Mouse (Mus musculus): ENCODE measurements around the gene Wipf3. TPM values are rescaled to one million over a fixed set of nuclear protein-coding genes. Genes with fewer than 3 reads are reported as not detected.

Gene Wipf3
- total and polyA plus RNA-seq, 2 experiments from 2014 or later: 2.5 to 5.8 TPM

DNA sequence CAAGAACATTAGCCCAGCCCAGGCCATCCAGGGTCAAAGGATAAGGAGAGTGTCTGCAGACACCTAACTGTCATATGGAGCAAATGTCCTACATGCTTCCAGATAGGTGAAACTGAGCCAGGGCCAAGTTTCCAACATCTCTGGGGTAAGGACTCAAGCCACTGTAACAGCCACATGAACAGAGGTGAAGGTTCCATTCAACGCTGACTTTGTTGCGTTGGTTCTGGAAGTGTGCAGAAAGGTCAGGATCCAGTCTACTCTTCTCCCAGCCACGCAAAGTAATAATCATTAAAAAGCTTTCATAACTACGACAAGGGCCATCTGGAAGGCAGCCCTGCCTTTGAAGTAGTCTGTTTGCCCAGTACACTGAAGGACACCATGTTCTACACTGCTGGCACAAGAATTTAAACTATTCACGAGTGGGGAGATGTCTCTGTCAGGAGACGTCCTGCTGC is 73.3 kb downstream of the Wipf3 start:
- Histone ChIP-seq H3K9me3 (replicated peaks; ENCODE audit: control insufficient read depth, low read length) (no peaks in the 10 kb centered on the region), H3K27me3 (ENCODE audit: control insufficient read depth, insufficient read depth, low read length) (no peaks in the 10 kb centered on the region), H3K36me3 (replicated peaks; ENCODE audit: control insufficient read depth, insufficient read depth, low read length) (0 out of 2 replicates have a peak, but pooled peaks cover 3% of the 10 kb centered on the region), H3K4me2 (ENCODE audit: low read depth, low read length) (no peak overlapping the region), H3K27ac (ENCODE audit: low read depth) (peak overlapping the region; percentile 64), H3K4me3 (ENCODE audit: low read depth, low read length) (no peak overlapping the region), H3K4me1 (ENCODE audit: control insufficient read depth, insufficient read depth) (peaks cover 13% of the 10 kb centered on the region), H3K9ac (replicated peaks; ENCODE audit: low read depth, low read length) (no peak overlapping the region)
- ATAC-seq (ENCODE audit: insufficient read depth, low read depth) (peak; percentile 82), DNase-seq (ENCODE audit: low spot score) (peak; percentile 41)
- WGBS: 34% methylated on average over 6 of the region's 6 CpGs
- TF ChIP-seq EP300 (IDR thresholded peaks at IDR 0.05; ENCODE audit: low read depth): peak; percentile 89
- TF ChIP-seq CTCF (IDR thresholded peaks at IDR 0.05; ENCODE audit: low read depth): no peak

DNA sequence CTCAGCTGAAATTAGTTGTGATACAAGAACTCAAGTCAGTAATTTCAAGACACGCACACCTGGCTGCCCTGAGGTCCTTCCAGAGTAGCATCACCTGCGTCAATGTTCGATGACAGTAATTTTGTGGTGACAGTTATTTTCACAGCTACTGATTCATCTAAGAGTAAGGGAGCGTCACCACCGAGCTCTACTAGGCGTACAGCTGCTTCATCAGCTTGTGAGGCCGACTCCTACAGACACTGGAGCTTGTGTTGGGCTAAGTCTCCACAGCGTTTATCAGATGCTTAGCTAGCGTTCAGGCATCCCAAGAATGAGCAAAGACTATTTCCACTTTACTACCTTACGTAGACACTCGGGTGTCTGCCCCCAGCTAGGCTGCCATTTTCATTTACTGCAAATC is 76.9 kb downstream of the Wipf3 start:
- Histone ChIP-seq H3K4me1 (ENCODE audit: control insufficient read depth, insufficient read depth) (peaks cover 15% of the 10 kb centered on the region), H3K4me2 (ENCODE audit: low read depth, low read length) (no peak overlapping the region), H3K36me3 (replicated peaks; ENCODE audit: control insufficient read depth, insufficient read depth, low read length) (0 out of 2 replicates have a peak, but pooled peaks cover 2% of the 10 kb centered on the region), H3K27ac (ENCODE audit: low read depth) (no peak overlapping the region), H3K4me3 (ENCODE audit: low read depth, low read length) (no peak overlapping the region), H3K9me3 (replicated peaks; ENCODE audit: control insufficient read depth, low read length) (no peaks in the 10 kb centered on the region), H3K27me3 (ENCODE audit: control insufficient read depth, insufficient read depth, low read length) (no peaks in the 10 kb centered on the region), H3K9ac (replicated peaks; ENCODE audit: low read depth, low read length) (no peak overlapping the region)
- no peak for TF ChIP-seq CTCF (IDR thresholded peaks at IDR 0.05; ENCODE audit: low read depth)
- TF ChIP-seq EP300 (IDR thresholded peaks at IDR 0.05; ENCODE audit: low read depth): no peak
- WGBS: 58% methylated on average over 11 of the region's 11 CpGs
- DNase-seq (ENCODE audit: low spot score): no peak
- ATAC-seq (ENCODE audit: insufficient read depth, low read depth): no peak

DNA sequence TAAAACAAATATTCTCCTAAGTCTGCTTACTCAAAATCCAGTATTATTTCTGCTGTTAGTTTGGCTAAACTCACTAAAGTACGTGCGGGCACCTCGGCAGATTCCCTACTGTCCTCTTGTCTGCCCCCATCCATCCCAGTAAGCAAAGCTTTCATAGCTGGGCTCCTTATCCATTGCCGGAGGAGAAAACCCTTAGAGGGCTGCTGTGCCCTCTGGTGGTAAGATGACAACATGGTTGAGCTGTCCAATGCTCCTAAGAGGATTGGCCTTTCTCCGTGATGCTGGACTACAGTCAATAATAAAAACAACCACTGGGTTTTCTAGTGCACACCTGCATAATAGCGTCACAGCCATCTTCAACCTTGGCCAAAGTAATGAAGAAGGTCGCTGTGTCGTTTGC is 77.6 kb downstream of the Wipf3 start:
- H3K9ac ChIP-seq (replicated peaks; ENCODE audit: low read depth, low read length): no peak overlapping the region
- no peaks in the 10 kb centered on the region for H3K9me3 ChIP-seq (replicated peaks; ENCODE audit: control insufficient read depth, low read length)
- H3K36me3 ChIP-seq (replicated peaks; ENCODE audit: control insufficient read depth, insufficient read depth, low read length): no peaks in the 10 kb centered on the region
- H3K4me2 ChIP-seq (ENCODE audit: low read depth, low read length): no peak overlapping the region
- ATAC-seq (ENCODE audit: insufficient read depth, low read depth): peak; percentile 35; the same call in 1 of the 2 replicates
- no peaks in the 10 kb centered on the region for H3K27me3 ChIP-seq (ENCODE audit: control insufficient read depth, insufficient read depth, low read length)
- TF ChIP-seq CTCF (IDR thresholded peaks at IDR 0.05; ENCODE audit: low read depth) (peak; percentile 94), EP300 (IDR thresholded peaks at IDR 0.05; ENCODE audit: low read depth) (no peak)
- H3K4me3 ChIP-seq (ENCODE audit: low read depth, low read length): no peak overlapping the region
- WGBS: 24% methylated on average over 8 of the region's 8 CpGs
- H3K27ac ChIP-seq (ENCODE audit: low read depth): no peak overlapping the region
- peaks cover 15% of the 10 kb centered on the region for H3K4me1 ChIP-seq (ENCODE audit: control insufficient read depth, insufficient read depth)
- DNase-seq (ENCODE audit: low spot score): peak; percentile 84

DNA sequence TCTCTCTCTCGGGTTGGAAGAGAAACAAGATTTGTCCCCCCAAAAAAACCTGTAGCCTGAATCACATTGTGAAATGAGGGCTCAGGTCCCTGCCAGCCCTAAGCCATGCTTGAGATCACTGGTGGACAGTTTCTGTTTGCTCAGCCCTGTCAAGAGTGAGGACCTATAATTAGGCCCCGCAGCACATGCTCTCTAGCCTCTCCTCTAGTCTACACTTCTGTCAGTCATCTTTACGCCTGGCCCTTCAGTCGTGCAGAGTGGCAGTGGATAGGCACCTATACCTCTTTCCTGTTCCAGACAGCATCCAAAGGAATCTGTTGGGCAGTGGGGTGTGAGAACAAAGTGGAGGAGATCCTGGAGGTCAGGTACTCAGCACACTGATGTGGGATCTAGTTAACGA is 78.4 kb downstream of the Wipf3 start:
- no peaks in the 10 kb centered on the region for H3K36me3 ChIP-seq (replicated peaks; ENCODE audit: control insufficient read depth, insufficient read depth, low read length)
- no peak overlapping the region for H3K27ac ChIP-seq (ENCODE audit: low read depth)
- peak; percentile 44 for DNase-seq (ENCODE audit: low spot score)
- peak; percentile 62; the same call in 1 of the 2 replicates for ATAC-seq (ENCODE audit: insufficient read depth, low read depth)
- H3K4me2 ChIP-seq (ENCODE audit: low read depth, low read length): no peak overlapping the region
- H3K27me3 ChIP-seq (ENCODE audit: control insufficient read depth, insufficient read depth, low read length): no peaks in the 10 kb centered on the region
- WGBS: 32% methylated on average over 5 of the region's 5 CpGs
- H3K9ac ChIP-seq (replicated peaks; ENCODE audit: low read depth, low read length): no peak overlapping the region
- no peak for TF ChIP-seq EP300 (IDR thresholded peaks at IDR 0.05; ENCODE audit: low read depth)
- no peak for TF ChIP-seq CTCF (IDR thresholded peaks at IDR 0.05; ENCODE audit: low read depth)
- peaks cover 13% of the 10 kb centered on the region for H3K4me1 ChIP-seq (ENCODE audit: control insufficient read depth, insufficient read depth)
- H3K4me3 ChIP-seq (ENCODE audit: low read depth, low read length): no peak overlapping the region
- no peaks in the 10 kb centered on the region for H3K9me3 ChIP-seq (replicated peaks; ENCODE audit: control insufficient read depth, low read length)

DNA sequence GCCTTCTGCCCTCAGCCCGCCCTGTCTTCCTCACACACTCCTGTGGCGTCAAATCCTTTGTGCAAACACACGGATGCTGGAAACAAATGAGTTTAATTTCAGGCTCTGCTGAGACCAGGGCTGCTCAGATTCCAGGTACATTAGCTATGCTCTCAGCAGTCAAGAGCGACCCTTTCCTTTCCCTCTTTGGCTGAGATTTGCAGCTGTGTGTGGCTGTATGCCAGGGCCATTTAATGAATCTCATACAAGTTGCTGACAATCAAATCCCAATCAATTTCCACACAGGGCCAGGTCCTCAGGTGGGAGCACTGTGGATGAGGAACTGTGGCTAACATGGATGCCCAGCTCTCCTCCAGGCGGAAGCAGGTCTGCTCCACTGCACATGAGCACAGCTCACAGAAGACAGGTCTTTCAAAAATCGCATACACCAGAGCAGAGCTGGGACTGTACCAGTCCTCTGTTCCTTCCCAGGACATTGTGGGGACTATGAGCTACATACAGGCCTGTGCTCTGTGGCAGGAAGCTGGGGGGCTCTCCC is 78.9 kb downstream of the Wipf3 start:
- Histone ChIP-seq H3K4me2 (ENCODE audit: low read depth, low read length) (no peak overlapping the region), H3K27ac (ENCODE audit: low read depth) (no peak overlapping the region), H3K27me3 (ENCODE audit: control insufficient read depth, insufficient read depth, low read length) (no peaks in the 10 kb centered on the region), H3K9me3 (replicated peaks; ENCODE audit: control insufficient read depth, low read length) (no peaks in the 10 kb centered on the region), H3K4me3 (ENCODE audit: low read depth, low read length) (no peak overlapping the region), H3K36me3 (replicated peaks; ENCODE audit: control insufficient read depth, insufficient read depth, low read length) (no peaks in the 10 kb centered on the region), H3K4me1 (ENCODE audit: control insufficient read depth, insufficient read depth) (peaks cover 8% of the 10 kb centered on the region), H3K9ac (replicated peaks; ENCODE audit: low read depth, low read length) (no peak overlapping the region)
- ATAC-seq (ENCODE audit: insufficient read depth, low read depth) (no peak), DNase-seq (ENCODE audit: low spot score) (no peak)
- 50% methylated on average over 6 of the region's 6 CpGs for WGBS
- TF ChIP-seq CTCF (IDR thresholded peaks at IDR 0.05; ENCODE audit: low read depth): no peak
- TF ChIP-seq EP300 (IDR thresholded peaks at IDR 0.05; ENCODE audit: low read depth): no peak

DNA sequence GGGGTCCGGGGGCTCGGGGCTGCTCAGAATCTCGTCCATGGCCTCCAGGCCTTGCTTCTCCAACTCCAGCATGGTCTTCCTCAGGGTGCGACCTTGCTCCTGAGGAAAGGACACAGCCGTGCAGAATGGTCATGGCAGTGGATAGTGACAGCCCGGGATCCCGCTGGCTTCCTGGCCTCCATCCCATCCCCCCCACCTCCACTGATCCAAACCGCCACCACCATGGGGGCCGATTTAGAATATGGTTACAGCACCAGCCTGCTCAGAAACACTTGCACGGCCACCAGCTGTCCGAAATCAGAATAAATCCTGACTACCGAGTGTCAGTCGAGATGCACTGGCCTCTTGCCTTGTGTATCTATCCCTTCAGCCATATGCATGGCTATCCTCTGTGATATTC is 79.9 kb downstream of the Wipf3 start:
- no peak overlapping the region for H3K27ac ChIP-seq (ENCODE audit: low read depth)
- ATAC-seq (ENCODE audit: insufficient read depth, low read depth) (no peak), DNase-seq (ENCODE audit: low spot score) (no peak)
- 85% methylated on average over 13 of the region's 13 CpGs for WGBS
- H3K4me1 ChIP-seq (ENCODE audit: control insufficient read depth, insufficient read depth): peaks cover 6% of the 10 kb centered on the region; the same call in 1 of the 2 replicates
- no peak overlapping the region for H3K9ac ChIP-seq (replicated peaks; ENCODE audit: low read depth, low read length)
- no peak overlapping the region for H3K4me3 ChIP-seq (ENCODE audit: low read depth, low read length)
- H3K9me3 ChIP-seq (replicated peaks; ENCODE audit: control insufficient read depth, low read length): no peaks in the 10 kb centered on the region
- H3K27me3 ChIP-seq (ENCODE audit: control insufficient read depth, insufficient read depth, low read length): no peaks in the 10 kb centered on the region
- TF ChIP-seq EP300 (IDR thresholded peaks at IDR 0.05; ENCODE audit: low read depth) (no peak), CTCF (IDR thresholded peaks at IDR 0.05; ENCODE audit: low read depth) (no peak)
- H3K4me2 ChIP-seq (ENCODE audit: low read depth, low read length): no peak overlapping the region
- no peaks in the 10 kb centered on the region for H3K36me3 ChIP-seq (replicated peaks; ENCODE audit: control insufficient read depth, insufficient read depth, low read length)
